Mouse (Mus musculus): ENCODE data around the gene Fpgs. TPM values are rescaled to one million over a fixed set of nuclear protein-coding genes. Genes with fewer than 3 reads are reported as not detected.

Gene Fpgs
- polyA plus RNA-seq (2016; fragmentation: Nextera tagmentation; extraction: Ambion mirVana): 31.6 and 35.4 TPM in 2 replicates

DNA sequence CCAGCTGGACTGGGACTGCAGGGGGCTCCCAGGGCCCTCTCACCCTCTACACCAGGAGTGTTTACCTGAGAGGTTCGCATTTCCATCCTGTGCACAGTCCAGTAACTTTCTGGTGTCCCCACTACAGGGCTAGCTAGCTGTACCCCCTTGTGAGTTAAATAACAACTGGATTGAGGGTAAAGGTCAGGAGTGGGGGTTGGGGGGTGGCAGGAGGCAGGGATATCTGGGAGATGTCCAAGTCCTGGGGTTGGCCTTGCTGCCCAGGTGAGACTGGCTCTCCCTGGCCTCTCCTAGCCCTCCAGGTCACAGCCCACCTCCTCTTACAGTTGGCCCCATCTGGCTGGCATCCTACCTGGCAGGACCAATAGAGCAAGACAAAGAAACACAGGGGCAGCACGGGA is at the start of gene Fpgs:
Gene Fpgs, minus strand, starts transcription at position 125 of the 401 bp plus-strand sequence.
- no peak for DNase-seq (ENCODE audit: low spot score)
- Histone ChIP-seq H3K4me1 (0 out of 2 replicates have a peak, but pooled peaks cover 11% of the 10 kb centered on the region), H3K9me3 (replicated peaks) (no peaks in the 10 kb centered on the region), H3K36me3 (peaks cover 80% of the 10 kb centered on the region), H3K27ac (no peak within 1 kb of the TSS), H3K27me3 (ENCODE audit: low read depth, poor library complexity, severe bottlenecking) (no peaks in the 10 kb centered on the region), H3K4me3 (no peak within 1 kb of the TSS)
- 79% methylated on average over 2 of the region's 2 CpGs for WGBS

DNA sequence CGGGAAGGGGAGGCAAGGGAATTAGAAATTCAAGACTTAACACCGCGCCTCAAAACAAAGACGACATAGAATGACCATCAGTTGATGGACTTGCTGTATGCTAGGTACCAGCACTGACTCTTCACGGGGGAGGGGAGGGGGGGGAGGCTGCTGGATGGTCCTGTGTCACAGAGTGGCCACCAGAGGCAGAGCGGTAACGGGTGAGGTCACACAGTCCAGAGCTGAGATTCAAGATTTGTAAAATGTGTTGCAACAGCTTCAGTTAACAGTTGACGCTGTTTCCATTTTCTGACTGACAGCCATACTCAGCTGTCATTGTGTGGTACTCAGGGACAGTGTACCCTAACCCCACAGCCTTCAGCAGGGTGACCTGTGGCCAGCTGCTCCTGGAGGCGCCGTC is 48.2 kb upstream of the Fpgs start:
- Histone ChIP-seq H3K27ac (no peak overlapping the region), H3K4me3 (peak overlapping the region; percentile 57; the same call in 1 of the 2 replicates), H3K27me3 (ENCODE audit: low read depth, poor library complexity, severe bottlenecking) (peaks cover 15% of the 10 kb centered on the region), H3K4me1 (peaks cover 29% of the 10 kb centered on the region), H3K36me3 (peaks cover 29% of the 10 kb centered on the region), H3K9me3 (replicated peaks) (no peaks in the 10 kb centered on the region)
- no peak for DNase-seq (ENCODE audit: low spot score)
- WGBS: 74% methylated on average over 10 of the region's 10 CpGs

DNA sequence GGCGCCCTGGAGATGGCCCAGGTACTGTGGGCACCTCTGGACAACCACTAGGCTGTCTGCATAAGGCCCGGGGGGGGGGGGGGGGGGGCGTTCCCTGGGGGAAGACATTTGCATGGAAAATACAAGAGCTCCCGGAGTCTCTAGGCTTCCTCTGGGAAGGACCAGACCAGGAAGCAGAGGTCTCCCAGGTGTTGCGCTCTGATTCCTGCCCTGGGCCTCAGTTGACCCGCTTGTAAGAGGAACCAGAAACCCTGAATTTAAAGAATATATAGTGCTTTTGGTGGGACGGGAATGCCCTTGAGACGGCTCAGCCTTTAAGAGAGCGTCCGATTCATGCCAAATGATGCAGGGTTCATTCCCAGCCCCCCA is 47.7 kb upstream of the Fpgs start:
- Histone ChIP-seq H3K4me1 (peaks cover 26% of the 10 kb centered on the region), H3K36me3 (peaks cover 33% of the 10 kb centered on the region), H3K27me3 (ENCODE audit: low read depth, poor library complexity, severe bottlenecking) (peaks cover 15% of the 10 kb centered on the region), H3K9me3 (replicated peaks) (no peaks in the 10 kb centered on the region), H3K4me3 (peak overlapping the region; percentile 57), H3K27ac (peak overlapping the region; percentile 73)
- no peak for DNase-seq (ENCODE audit: low spot score)
- 24% methylated on average over 9 of the region's 10 CpGs for WGBS

DNA sequence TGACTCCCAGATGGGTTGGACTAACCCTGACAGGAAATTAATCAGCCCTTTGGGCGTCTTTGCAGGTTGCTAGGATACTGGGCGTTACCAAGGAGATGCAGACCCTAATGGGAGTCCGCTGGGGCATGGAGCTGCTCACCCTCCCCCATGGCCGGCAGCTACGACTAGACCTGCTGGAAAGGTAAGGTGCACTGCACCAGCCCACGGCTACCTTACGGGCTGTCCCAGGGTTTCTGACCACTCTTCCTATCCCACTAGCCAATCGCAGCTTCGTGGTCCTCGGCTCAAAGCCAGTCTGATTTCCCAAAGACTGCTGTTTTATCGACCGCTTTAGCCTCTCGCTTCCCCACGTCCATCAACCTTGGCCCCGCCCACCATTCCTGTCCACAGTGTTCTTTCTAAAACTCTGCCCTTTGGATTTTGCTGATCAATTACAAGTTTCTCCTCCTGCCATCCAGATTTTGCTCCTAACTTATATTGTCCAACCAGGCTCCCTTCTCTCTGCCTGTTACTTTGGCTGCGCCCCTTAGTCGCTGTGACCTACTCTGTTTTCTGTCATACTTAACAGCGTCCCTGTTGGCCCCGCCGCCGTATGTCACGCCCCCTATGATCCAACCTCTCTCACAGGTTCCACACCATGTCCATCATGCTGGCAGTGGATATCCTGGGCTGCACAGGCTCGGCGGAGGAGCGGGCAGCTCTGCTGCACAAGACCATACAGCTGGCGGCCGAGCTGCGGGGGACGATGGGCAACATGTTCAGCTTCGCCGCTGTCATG is 47.1 kb upstream of the Fpgs start:
- Histone ChIP-seq H3K4me3 (peak overlapping the region; percentile 57), H3K36me3 (peaks cover 36% of the 10 kb centered on the region), H3K27me3 (ENCODE audit: low read depth, poor library complexity, severe bottlenecking) (peaks cover 16% of the 10 kb centered on the region), H3K4me1 (peaks cover 25% of the 10 kb centered on the region), H3K9me3 (replicated peaks) (no peaks in the 10 kb centered on the region), H3K27ac (peak overlapping the region; percentile 73)
- WGBS: 3% methylated on average over 31 of the region's 31 CpGs
- DNase-seq (ENCODE audit: low spot score): peak; percentile 82

DNA sequence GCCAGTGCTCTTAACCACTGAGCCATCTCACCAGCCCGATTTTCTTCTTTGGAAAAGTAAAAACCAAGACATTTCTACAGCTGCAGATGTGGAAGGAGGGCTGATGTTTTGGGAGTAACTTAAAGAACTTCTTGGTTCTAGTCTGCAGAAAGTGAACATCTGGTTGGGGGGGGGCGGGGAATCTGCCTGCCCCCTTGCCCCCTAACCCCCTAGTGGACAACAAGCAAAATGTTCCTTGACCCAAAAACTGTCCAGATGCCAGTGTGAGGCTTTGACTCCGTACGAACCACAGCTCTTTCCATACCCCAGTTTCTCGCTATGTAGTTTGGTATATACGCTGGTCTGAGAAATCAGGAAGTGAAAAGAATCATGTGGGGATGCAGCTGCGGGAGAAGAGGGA is 46.3 kb upstream of the Fpgs start:
- Histone ChIP-seq H3K9me3 (replicated peaks) (no peaks in the 10 kb centered on the region), H3K27me3 (ENCODE audit: low read depth, poor library complexity, severe bottlenecking) (peaks cover 21% of the 10 kb centered on the region), H3K27ac (no peak overlapping the region), H3K4me3 (peak overlapping the region; percentile 57; the same call in 1 of the 2 replicates), H3K4me1 (peaks cover 25% of the 10 kb centered on the region), H3K36me3 (peaks cover 44% of the 10 kb centered on the region)
- WGBS: 73% methylated on average over 7 of the region's 7 CpGs
- no peak for DNase-seq (ENCODE audit: low spot score)

DNA sequence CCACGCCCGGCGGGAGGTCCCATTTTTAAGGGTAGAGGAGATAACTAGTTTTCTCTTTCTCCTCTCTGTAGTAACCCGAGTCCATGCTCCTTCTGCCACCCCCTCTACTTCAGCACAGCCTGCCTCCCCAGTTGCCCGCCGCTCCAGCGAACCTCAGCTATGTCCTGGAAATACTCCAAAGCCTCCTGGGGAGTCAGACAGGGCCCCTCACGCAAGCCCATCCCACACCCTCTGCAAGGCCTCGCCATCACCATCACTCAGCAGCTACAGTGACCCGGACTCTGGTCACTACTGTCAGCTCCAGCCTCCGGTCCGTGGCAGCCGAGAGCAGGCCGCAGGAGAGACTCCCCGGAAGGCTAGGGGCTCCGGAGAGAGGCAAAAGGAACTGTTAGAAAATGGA is 45.1 kb upstream of the Fpgs start:
- no peak for DNase-seq (ENCODE audit: low spot score)
- H3K27me3 ChIP-seq (ENCODE audit: low read depth, poor library complexity, severe bottlenecking): peaks cover 18% of the 10 kb centered on the region
- H3K4me3 ChIP-seq: no peak overlapping the region
- H3K27ac ChIP-seq: no peak overlapping the region
- H3K9me3 ChIP-seq (replicated peaks): no peaks in the 10 kb centered on the region
- H3K4me1 ChIP-seq: peaks cover 25% of the 10 kb centered on the region
- H3K36me3 ChIP-seq: peaks cover 38% of the 10 kb centered on the region
- WGBS: 91% methylated on average over 16 of the region's 16 CpGs

DNA sequence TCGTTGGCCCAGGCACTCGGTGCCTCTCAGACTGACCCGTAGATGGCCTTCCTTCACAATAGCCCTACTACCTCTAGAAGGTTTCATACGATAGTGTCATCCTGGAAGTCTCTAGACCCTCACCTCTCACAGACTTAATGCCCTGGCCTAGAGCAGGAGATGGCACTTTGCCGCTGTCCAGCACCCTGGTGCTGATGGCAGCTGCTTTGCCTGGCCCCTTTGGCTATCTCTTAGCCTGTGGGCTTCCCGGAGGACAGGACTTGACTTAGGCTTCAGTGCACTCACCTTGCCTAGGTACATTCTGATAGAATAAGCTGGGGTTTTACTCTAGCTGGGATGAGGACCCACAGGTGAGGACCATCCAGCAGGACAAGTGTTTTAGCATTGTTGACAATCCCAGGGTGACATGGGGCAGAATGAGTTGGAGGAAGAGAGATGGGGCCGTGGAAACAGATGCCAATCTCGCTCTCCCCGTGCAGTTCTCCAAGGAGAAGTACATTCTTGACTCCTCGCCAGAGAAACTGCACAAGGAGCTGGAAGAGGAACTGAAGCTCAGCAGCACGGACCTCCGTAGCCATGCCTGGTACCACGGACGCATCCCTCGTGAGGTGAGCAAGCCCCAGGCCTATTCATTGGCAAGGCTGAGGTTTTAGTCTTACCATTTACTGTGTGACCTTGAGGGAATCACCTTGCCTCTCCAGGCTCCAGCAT is 40.5 kb upstream of the Fpgs start:
- peaks cover 18% of the 10 kb centered on the region for H3K4me1 ChIP-seq
- H3K27ac ChIP-seq: no peak overlapping the region
- no peak for DNase-seq (ENCODE audit: low spot score)
- H3K27me3 ChIP-seq (ENCODE audit: low read depth, poor library complexity, severe bottlenecking): peaks cover 56% of the 10 kb centered on the region
- H3K4me3 ChIP-seq: no peak overlapping the region
- H3K36me3 ChIP-seq: peaks cover 26% of the 10 kb centered on the region
- 77% methylated on average over 15 of the region's 15 CpGs for WGBS
- no peaks in the 10 kb centered on the region for H3K9me3 ChIP-seq (replicated peaks)

DNA sequence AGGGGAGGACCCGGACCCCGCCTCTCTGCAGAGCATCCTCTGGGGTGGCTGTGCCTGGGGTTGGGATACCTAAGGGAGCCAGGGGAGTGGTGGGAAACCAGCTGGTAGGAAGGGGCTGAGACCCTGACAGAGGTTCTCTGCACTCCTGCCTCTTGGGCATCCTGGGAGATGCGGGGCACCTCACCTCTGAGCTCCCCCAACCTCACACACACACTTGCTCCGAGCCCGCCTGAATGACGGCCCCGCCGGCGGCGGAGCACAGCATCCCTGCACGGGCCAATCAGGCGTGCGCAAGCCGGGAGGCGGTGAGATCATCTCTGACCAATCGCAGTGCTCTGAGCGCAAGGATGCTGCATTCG is 38.2 kb upstream of the Fpgs start:
- no peaks in the 10 kb centered on the region for H3K9me3 ChIP-seq (replicated peaks)
- H3K36me3 ChIP-seq: peaks cover 19% of the 10 kb centered on the region
- peaks cover 64% of the 10 kb centered on the region for H3K27me3 ChIP-seq (ENCODE audit: low read depth, poor library complexity, severe bottlenecking)
- no peak overlapping the region for H3K27ac ChIP-seq
- WGBS: 2% methylated on average over 18 of the region's 18 CpGs
- peaks cover 18% of the 10 kb centered on the region for H3K4me1 ChIP-seq
- peak overlapping the region; percentile 60 for H3K4me3 ChIP-seq
- peak; percentile 72 for DNase-seq (ENCODE audit: low spot score)

DNA sequence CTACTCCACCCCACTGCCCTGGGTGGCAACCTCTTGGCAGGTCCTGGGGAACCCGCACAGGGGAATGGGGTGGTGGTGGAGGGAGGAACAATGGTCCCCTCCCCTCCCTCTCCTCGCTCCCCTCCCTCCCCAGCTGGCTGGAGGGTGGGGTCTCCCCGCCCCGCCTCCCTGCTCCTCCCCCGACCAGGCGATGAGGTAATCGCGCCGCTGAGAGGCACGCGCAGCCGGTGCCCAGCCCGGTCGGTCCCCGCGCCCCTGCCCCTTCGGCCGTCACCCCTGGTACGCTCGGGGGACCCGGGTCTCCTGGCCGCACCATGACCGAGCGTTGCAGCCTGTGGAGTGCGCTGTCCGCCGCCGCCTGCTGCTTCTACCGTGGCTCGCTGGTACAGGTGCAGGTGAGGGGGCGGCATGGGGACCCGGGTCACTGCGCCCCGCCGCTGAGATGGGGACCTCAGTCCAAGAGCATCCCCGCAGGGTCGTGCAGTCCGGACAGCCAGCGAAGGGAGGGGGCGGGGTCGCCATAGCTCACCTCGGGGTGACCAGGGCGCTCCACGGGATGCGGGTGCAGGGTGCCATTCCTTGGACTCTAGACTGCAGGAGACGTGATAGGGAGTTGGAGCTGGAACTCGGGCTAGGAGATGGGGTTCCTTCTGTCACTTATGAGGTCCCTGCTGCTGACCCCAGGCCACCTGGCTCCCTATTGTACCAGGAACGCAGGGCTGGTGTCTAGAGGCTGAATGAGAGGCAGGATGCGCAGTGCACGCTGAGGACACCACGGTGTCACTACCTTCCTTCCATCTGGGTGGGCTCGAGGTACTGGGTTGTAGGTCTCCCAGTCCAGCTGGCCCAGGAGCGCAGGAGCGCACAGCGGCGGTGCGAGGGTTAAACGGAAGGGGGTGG is 37.6 kb upstream of the Fpgs start:
- peak overlapping the region; percentile 60 for H3K4me3 ChIP-seq
- WGBS: 2% methylated on average over 58 of the region's 58 CpGs
- H3K36me3 ChIP-seq: peaks cover 15% of the 10 kb centered on the region
- DNase-seq (ENCODE audit: low spot score): peak; percentile 67
- H3K27me3 ChIP-seq (ENCODE audit: low read depth, poor library complexity, severe bottlenecking): peaks cover 64% of the 10 kb centered on the region
- H3K27ac ChIP-seq: peak overlapping the region; percentile 56; the same call in 1 of the 2 replicates
- no peaks in the 10 kb centered on the region for H3K9me3 ChIP-seq (replicated peaks)
- peaks cover 19% of the 10 kb centered on the region for H3K4me1 ChIP-seq

DNA sequence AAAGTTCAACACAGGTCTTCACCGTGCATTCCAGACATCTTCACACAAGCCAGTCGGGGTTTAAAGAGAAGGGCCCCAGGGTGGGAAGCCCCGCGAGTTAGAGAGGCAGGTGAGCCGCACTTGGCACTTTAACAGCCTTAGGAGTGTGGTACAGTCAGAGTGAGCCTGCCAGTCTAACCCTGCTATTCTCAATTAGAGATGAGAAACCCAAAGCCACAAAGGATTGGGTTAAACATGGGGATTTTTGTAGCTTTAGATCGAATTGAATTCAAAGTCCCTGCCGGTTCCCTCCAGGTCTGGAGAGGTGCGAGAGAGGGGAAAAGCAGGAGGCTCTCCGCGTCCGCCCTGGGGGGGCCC is 36.9 kb upstream of the Fpgs start, which contains the start of gene 6330409D20Rik:
Gene 6330409D20Rik, minus strand, starts transcription at position 101 of the 357 bp plus-strand sequence.
- H3K27ac ChIP-seq: peak within 1 kb of the TSS; percentile 56; the same call in 1 of the 2 replicates
- peaks cover 61% of the 10 kb centered on the region for H3K27me3 ChIP-seq (ENCODE audit: low read depth, poor library complexity, severe bottlenecking)

DNA sequence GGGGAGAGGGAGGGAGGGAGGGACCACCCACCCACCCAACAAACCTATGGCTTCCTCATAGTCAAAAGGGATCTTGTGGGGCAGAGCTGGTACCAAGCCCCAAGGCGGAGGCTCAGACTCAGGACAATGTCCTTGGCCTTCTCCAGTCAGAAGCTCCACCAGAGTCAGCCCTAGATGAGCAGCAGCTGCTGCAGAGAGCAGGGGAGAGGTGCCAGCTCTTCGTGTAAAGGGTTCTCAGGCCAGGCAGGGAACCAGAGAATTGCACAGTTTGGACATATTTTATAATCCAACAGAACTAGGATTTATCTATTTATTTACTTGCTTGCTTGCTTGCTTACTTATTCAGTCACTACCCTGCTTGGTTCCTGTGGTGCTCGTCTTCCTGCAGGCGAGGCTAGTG is 35.4 kb upstream of the Fpgs start:
- Histone ChIP-seq H3K4me3 (no peak overlapping the region), H3K27me3 (ENCODE audit: low read depth, poor library complexity, severe bottlenecking) (peaks cover 57% of the 10 kb centered on the region), H3K36me3 (0 out of 2 replicates have a peak, but pooled peaks cover 5% of the 10 kb centered on the region), H3K4me1 (peaks cover 37% of the 10 kb centered on the region), H3K9me3 (replicated peaks) (no peaks in the 10 kb centered on the region), H3K27ac (no peak overlapping the region)
- DNase-seq (ENCODE audit: low spot score): no peak
- WGBS: 74% methylated on average over 4 of the region's 4 CpGs

More for the DNA sequence above, 36.9 kb upstream of the Fpgs start, which contains the start of gene 6330409D20Rik:
- H3K36me3 ChIP-seq: peaks cover 11% of the 10 kb centered on the region
- H3K4me1 ChIP-seq: peaks cover 23% of the 10 kb centered on the region
- DNase-seq (ENCODE audit: low spot score): no peak
- H3K4me3 ChIP-seq: peak within 1 kb of the TSS; percentile 60
- H3K9me3 ChIP-seq (replicated peaks): no peaks in the 10 kb centered on the region
- 9% methylated on average over 11 of the region's 11 CpGs for WGBS

DNA sequence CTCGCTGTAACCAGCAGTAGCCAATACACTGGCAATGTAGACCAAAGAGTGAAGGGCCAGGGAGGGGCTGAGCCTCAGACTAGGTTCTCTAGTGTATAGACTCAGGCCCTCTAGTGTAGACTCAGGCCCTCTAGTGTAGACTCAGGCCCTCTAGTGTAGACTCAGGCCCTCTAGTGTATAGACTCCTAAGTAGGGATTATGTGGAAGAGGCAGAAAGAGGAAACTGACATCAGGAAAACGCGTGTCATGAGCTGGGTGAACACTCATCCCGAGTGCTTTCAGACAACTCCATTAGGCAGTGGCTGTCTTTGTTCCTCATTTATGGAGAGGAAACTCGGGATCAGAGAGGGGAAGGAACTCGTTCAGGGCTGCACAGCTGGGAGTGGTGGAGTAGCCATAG is 33.1 kb upstream of the Fpgs start:
- no peak overlapping the region for H3K4me3 ChIP-seq
- H3K36me3 ChIP-seq: 0 out of 2 replicates have a peak, but pooled peaks cover 2% of the 10 kb centered on the region
- 67% methylated on average over 6 of the region's 6 CpGs for WGBS
- no peaks in the 10 kb centered on the region for H3K9me3 ChIP-seq (replicated peaks)
- peaks cover 41% of the 10 kb centered on the region for H3K4me1 ChIP-seq
- DNase-seq (ENCODE audit: low spot score): no peak
- peaks cover 34% of the 10 kb centered on the region for H3K27me3 ChIP-seq (ENCODE audit: low read depth, poor library complexity, severe bottlenecking)
- peak overlapping the region; percentile 38; the same call in 1 of the 2 replicates for H3K27ac ChIP-seq

Measured in limb, embryonic 10.5 days (tissue).